Mouse (Mus musculus): ENCODE data around the gene Cbx4.

DNA sequence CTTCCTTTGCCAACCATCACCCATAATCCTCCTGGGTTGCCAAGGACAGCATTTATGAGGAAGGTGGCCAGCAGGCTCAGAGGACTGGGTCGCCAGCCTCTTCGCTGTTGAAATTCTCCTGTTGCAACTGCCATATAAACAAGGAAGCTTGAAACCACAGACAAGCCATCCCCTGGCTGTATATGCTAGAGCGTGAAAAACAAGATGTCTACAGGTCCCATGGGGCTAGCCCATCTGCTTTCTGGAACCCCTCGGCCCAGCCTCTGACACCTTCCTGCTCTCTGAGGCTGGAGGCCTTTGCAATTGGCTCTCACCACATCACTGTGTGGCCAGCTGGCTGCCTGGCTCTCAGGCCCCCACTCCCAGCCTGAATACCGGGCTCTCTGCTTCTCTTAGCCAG, 36.4 kb upstream of the Cbx4 start:
- TF ChIP-seq GATA1 (IDR thresholded peaks at IDR 0.05; ENCODE audit: borderline replicate concordance, low read length) (no peak), FLI1 (IDR thresholded peaks at IDR 0.05; ENCODE audit: low read length) (no peak)

Measured in megakaryocyte, embryonic 14.5 days (primary cell).